Mouse (Mus musculus): ENCODE results near the gene Egfl7. TPM values are rescaled to one million over a fixed set of nuclear protein-coding genes. Genes with fewer than 3 reads are reported as not detected.

Egfl7 gene
- 166 and 196 TPM in 2 replicates for polyA plus RNA-seq (2012; rRNA removed)

GRCm38 (mm10) chr2:26579714-26580113 lies at the start of gene Egfl7:
TSS of gene Egfl7 (plus strand) at chr2:26580014.

GRCm38 (mm10) chr2:26586294-26587043 lies 6.7 kb downstream of the Egfl7 start, which contains the start of gene Gm20532:
TSS of gene Gm20532 (plus strand) at chr2:26586639.

GRCm38 (mm10) chr2:26603720-26604671 lies 24.2 kb downstream of the Egfl7 start, which contains the start of gene Agpat2:
TSS of gene Agpat2 (minus strand) at chr2:26604417.

GRCm38 (mm10) chr2:26627921-26628739 lies 48.3 kb downstream of the Egfl7 start, which contains the start of gene Fam69b:
TSS of gene Fam69b (plus strand) at chr2:26628457.

Other genes starting within 250 kb of the Egfl7 start
- 28.7 and 32.5 TPM in 2 replicates for gene Dnlz, start 227.9 kb upstream of the Egfl7 start, polyA plus RNA-seq (2012; rRNA removed)
- 2.8 and 2.9 TPM in 2 replicates for gene Card9, start 219.1 kb upstream of the Egfl7 start, polyA plus RNA-seq (2012; rRNA removed)
- gene Snapc4, start 199.4 kb upstream of the Egfl7 start, polyA plus RNA-seq (2012; rRNA removed) = 48.5 and 57.4 TPM in 2 replicates
- 267 and 269 TPM in 2 replicates for gene Entr1, start 190.7 kb upstream of the Egfl7 start, polyA plus RNA-seq (2012; rRNA removed)
- gene Pmpca, start 190.7 kb upstream of the Egfl7 start, polyA plus RNA-seq (2012; rRNA removed) = 124 and 130 TPM in 2 replicates
- gene Inpp5e, start 170.8 kb upstream of the Egfl7 start, polyA plus RNA-seq (2012; rRNA removed) = 41.5 and 43.5 TPM in 2 replicates
- gene Sec16a, start 134.8 kb upstream of the Egfl7 start, polyA plus RNA-seq (2012; rRNA removed) = 42.2 and 47.4 TPM in 2 replicates
- 28.5 and 30.8 TPM in 2 replicates for gene Notch1, start 63.4 kb upstream of the Egfl7 start, polyA plus RNA-seq (2012; rRNA removed)
- gene Gm20532, start 6.6 kb downstream of the Egfl7 start, polyA plus RNA-seq (2012; rRNA removed) = not detected in 2 replicates
- gene Agpat2, start 24.4 kb downstream of the Egfl7 start, polyA plus RNA-seq (2012; rRNA removed) = 5.1 and 10.1 TPM in 2 replicates
- 89.6 and 90.6 TPM in 2 replicates for gene Fam69b, start 48.4 kb downstream of the Egfl7 start, polyA plus RNA-seq (2012; rRNA removed)
- gene Lcn4, start 91.3 kb downstream of the Egfl7 start, polyA plus RNA-seq (2012; rRNA removed) = not detected in 2 replicates

Measured in central nervous system, embryonic 14 days (tissue).